Mouse (Mus musculus): ENCODE results near the gene Gm28729.
"Not testable (repeated sequence)": the region's sequence is repeated elsewhere in the genome, so short reads cannot be mapped to it uniquely, and the experiment has no call there.

- TF ChIP-seq EP300 (IDR thresholded peaks at IDR 0.05; ENCODE audit: insufficient read depth, low read depth, low read length) = not testable (repeated sequence)
- TF ChIP-seq CTCF (IDR thresholded peaks at IDR 0.05; ENCODE audit: low read depth, low read length) = peak; percentile 14
Observed at GRCm38 (mm10) chr9:96521574-96521973, 3.5 kb downstream of the Gm28729 start.
